Mouse (Mus musculus): ENCODE data around the gene Pla2g2f. TPM values are rescaled to one million over a fixed set of nuclear protein-coding genes. Genes with fewer than 3 reads are reported as not detected.

The Pla2g2f gene
- polyA plus RNA-seq, 1 experiment from 2014 or later: 0.19 TPM

Other genes starting within 250 kb of the Pla2g2f start
- gene Vwa5b1, start 121.7 kb downstream of the Pla2g2f start, polyA plus RNA-seq (2015; fragmentation: Nextera tagmentation; extraction: Ambion mirVana): 0.08 and 0.12 TPM in 2 replicates
- 0.33 and 0.45 TPM in 2 replicates for gene Pla2g2c, start 32.8 kb downstream of the Pla2g2f start, polyA plus RNA-seq (2015; fragmentation: Nextera tagmentation; extraction: Ambion mirVana)
- 1.0 and 1.8 TPM in 2 replicates for gene Ubxn10, start 20.5 kb downstream of the Pla2g2f start, polyA plus RNA-seq (2015; fragmentation: Nextera tagmentation; extraction: Ambion mirVana)
- 0.21 TPM in 1 of 2 replicates, not detected in the other for gene Pla2g2d, start 18.1 kb upstream of the Pla2g2f start, polyA plus RNA-seq (2015; fragmentation: Nextera tagmentation; extraction: Ambion mirVana)
- 0.38 and 0.55 TPM in 2 replicates for gene Pla2g5, start 105.9 kb upstream of the Pla2g2f start, polyA plus RNA-seq (2015; fragmentation: Nextera tagmentation; extraction: Ambion mirVana)
- gene Gm13030, start 116.3 kb upstream of the Pla2g2f start, polyA plus RNA-seq (2015; fragmentation: Nextera tagmentation; extraction: Ambion mirVana): not detected in 2 replicates
- 0.30 and 0.48 TPM in 2 replicates for gene Pla2g2e, start 120.3 kb upstream of the Pla2g2f start, polyA plus RNA-seq (2015; fragmentation: Nextera tagmentation; extraction: Ambion mirVana)
- 2.5 and 3.5 TPM in 2 replicates for gene Otud3, start 156.3 kb upstream of the Pla2g2f start, polyA plus RNA-seq (2015; fragmentation: Nextera tagmentation; extraction: Ambion mirVana)
- gene Rnf186, start 209.5 kb upstream of the Pla2g2f start, polyA plus RNA-seq (2015; fragmentation: Nextera tagmentation; extraction: Ambion mirVana): 6.3 and 8.2 TPM in 2 replicates
- 5.6 and 6.1 TPM in 2 replicates for gene Tmco4, start 215.3 kb upstream of the Pla2g2f start, polyA plus RNA-seq (2015; fragmentation: Nextera tagmentation; extraction: Ambion mirVana)

Data from kidney, embryonic 15.5 days (tissue).